Mouse (Mus musculus) ES-E14 (cell line): ENCODE measurements at regions not wholly inside any gene's neighbourhood (a gene's known extent, or its start where the extent isn't known, plus 50 kb on each side); places are given as distances from the start of the nearest gene placed in this dataset.

Experiments used
- DNase-seq: peaks from one replicate; pipeline ENCODE4 v3.0.0-alpha.2; 2013; ENCODE audit warnings: low read depth, low spot score
- H3K27ac ChIP-seq: 2 replicates; pipeline ENCODE4 v1.5.1; 2012; ENCODE audit warnings: low read depth, mild to moderate bottlenecking, low read length, moderate library complexity, mixed read lengths; ENCODE audit not compliant: poor library complexity, insufficient read depth, severe bottlenecking
- H3K36me3 ChIP-seq: 2 replicates; pipeline ENCODE4 v1.6.1; 2012; ENCODE audit warnings: mild to moderate bottlenecking, low read length, moderate library complexity, mixed read lengths; ENCODE audit not compliant: control insufficient read depth, poor library complexity, insufficient read depth, severe bottlenecking
- H3K4me1 ChIP-seq, 2 experiments: fragments of 150-350 bp in 1 of 2; sonication (generic) in 1 of 2; 2 replicates each; pipeline ENCODE4 v1.6.1; 2012; ENCODE audit warnings: low read length in 2 of 2, mild to moderate bottlenecking in 1 of 2, mixed read lengths in 1 of 2; ENCODE audit not compliant: control insufficient read depth in 2 of 2, insufficient read depth in 2 of 2, poor library complexity in 1 of 2
- H3K4me3 ChIP-seq, 2 experiments: fragments of 150-350 bp in 1 of 2; sonication (generic) in 1 of 2; 2 replicates each; pipeline ENCODE4 v1.5.1; 2012; ENCODE audit warnings: low read length in 2 of 2, low read depth in 1 of 2, mild to moderate bottlenecking in 1 of 2, mixed read lengths in 1 of 2; ENCODE audit not compliant: insufficient read depth in 1 of 2, poor library complexity in 1 of 2, severe bottlenecking in 1 of 2
- H3K9ac ChIP-seq: 2 replicates; pipeline ENCODE4 v1.6.1; 2012; ENCODE audit warnings: low read depth, mild to moderate bottlenecking, low read length, mixed read lengths; ENCODE audit not compliant: poor library complexity, insufficient read depth, severe bottlenecking
- H3K9me3 ChIP-seq: fragments of 150-350 bp; sonication (generic); 2 replicates; pipeline ENCODE4 v1.6.1; 2012; ENCODE audit warnings: low read depth, mild to moderate bottlenecking, low read length; ENCODE audit not compliant: control insufficient read depth, insufficient read depth
- CHD2 ChIP-seq: IDR thresholded peaks from 2 replicates; pipeline ENCODE4 v1.6.1; 2014; ENCODE audit warnings: mild to moderate bottlenecking, low read depth, low read length, inconsistent platforms
- HCFC1 ChIP-seq: IDR thresholded peaks from 2 replicates; pipeline ENCODE4 v1.6.1; 2012; ENCODE audit warnings: low read length, inconsistent platforms, borderline replicate concordance; ENCODE audit not compliant: insufficient read depth
- MAFK ChIP-seq: IDR thresholded peaks from 2 replicates; pipeline ENCODE4 v1.6.1; 2014; ENCODE audit warnings: mild to moderate bottlenecking, low read depth, low read length, inconsistent platforms; ENCODE audit not compliant: insufficient read depth
- ZC3H11A ChIP-seq: IDR thresholded peaks from 2 replicates; pipeline ENCODE4 v1.6.1; 2012; ENCODE audit warnings: low read depth, mild to moderate bottlenecking, inconsistent platforms, low read length, borderline replicate concordance
- ZNF384 ChIP-seq: IDR thresholded peaks from 2 replicates; pipeline ENCODE4 v1.6.1; 2012; ENCODE audit warnings: low read depth, low read length, inconsistent platforms
- in situ Hi-C, 2 experiments: fragments of 600-800 bp; cut with MboI; formaldehyde crosslinking; loops; one replicate each; pipeline ENCODE4 v1.15.1; 2025; ENCODE audit warnings: low sequenced_read_pairs in 2 of 2, inconsistent platforms in 1 of 2; ENCODE audit not compliant: unreplicated experiment in 2 of 2

- DNase-seq = no peak
- TF ChIP-seq CHD2 (no peak), ZC3H11A (no peak), HCFC1 (no peak), ZNF384 (no peak), MAFK (no peak)
- in situ Hi-C loops = no loop called here
These were observed 2524.1 kb upstream of the Gm6569 start for GRCm38 (mm10) chr15:71310230-71310629.

GRCm38 (mm10) chr15:71326596-71326995 lies 2507.8 kb upstream of the Gm6569 start:
- no peaks in the 10 kb centered on the region for H3K4me1 ChIP-seq
- in situ Hi-C loops = no loop called here
- no peak overlapping the region for H3K9ac ChIP-seq
- no peaks in the 10 kb centered on the region for H3K36me3 ChIP-seq
- no peaks in the 10 kb centered on the region for H3K9me3 ChIP-seq
- TF ChIP-seq HCFC1 = no peak
- no peak for TF ChIP-seq ZC3H11A
- TF ChIP-seq ZNF384 = no peak
- TF ChIP-seq CHD2 = no peak
- no peak for TF ChIP-seq MAFK
- no peak for DNase-seq
- no peak overlapping the region for H3K4me3 ChIP-seq
- no peak overlapping the region for H3K27ac ChIP-seq

More at GRCm38 (mm10) chr15:71310230-71310629, 2524.1 kb upstream of the Gm6569 start:
- H3K4me1 ChIP-seq = no peaks in the 10 kb centered on the region
- no peak overlapping the region for H3K9ac ChIP-seq
- H3K9me3 ChIP-seq = no peaks in the 10 kb centered on the region
- H3K4me3 ChIP-seq = no peak overlapping the region
- no peaks in the 10 kb centered on the region for H3K36me3 ChIP-seq
- no peak overlapping the region for H3K27ac ChIP-seq

GRCm38 (mm10) chr15:71358189-71358790 lies 2476.1 kb upstream of the Gm6569 start:
- no peak for DNase-seq
- TF ChIP-seq MAFK (no peak), ZC3H11A (no peak), CHD2 (no peak), ZNF384 (no peak), HCFC1 (no peak)
- in situ Hi-C loops = no loop called here
- Histone ChIP-seq H3K27ac (no peak overlapping the region), H3K9me3 (no peaks in the 10 kb centered on the region), H3K36me3 (no peaks in the 10 kb centered on the region), H3K4me1 (no peaks in the 10 kb centered on the region), H3K9ac (no peak overlapping the region), H3K4me3 (no peak overlapping the region)

GRCm38 (mm10) chr15:71375775-71376174 lies 2458.6 kb upstream of the Gm6569 start:
- TF ChIP-seq MAFK (no peak), CHD2 (no peak), ZC3H11A (peak; percentile 6; the same call in 1 of the 2 replicates)
- no peaks in the 10 kb centered on the region for H3K9me3 ChIP-seq
- peak; percentile 2 for DNase-seq
- no peak overlapping the region for H3K4me3 ChIP-seq
- in situ Hi-C loops = no loop called here
- no peaks in the 10 kb centered on the region for H3K4me1 ChIP-seq
- H3K36me3 ChIP-seq = no peaks in the 10 kb centered on the region
- H3K9ac ChIP-seq = no peak overlapping the region
- no peak overlapping the region for H3K27ac ChIP-seq
